Mouse (Mus musculus) heart, embryonic 13.5 days (tissue): ENCODE measurements around the gene Tmem94. TPM values are rescaled to one million over a fixed set of nuclear protein-coding genes. Genes with fewer than 3 reads are reported as not detected.

Experiments used
- ATAC-seq: fragments of 200-750 bp; cut with Nextera tagmentation; 2 replicates; pipeline ENCODE4 v1.8.0; 2017; ENCODE audit warnings: moderate TSS enrichment; ENCODE audit not compliant: insufficient number of reproducible peaks, low FRiP score, low TSS enrichment; ENCODE audit errors: extremely low read depth
- H3K27ac ChIP-seq: fragments of 300-500 bp; sonication (generic); replicated peaks from 2 replicates; pipeline ENCODE4 v1.5.1; 2015; ENCODE audit warnings: moderate library complexity, mild to moderate bottlenecking, inconsistent platforms
- H3K27me3 ChIP-seq: fragments of 300-500 bp; sonication (generic); replicated peaks from 2 replicates; pipeline ENCODE4 v1.6.1; 2015; ENCODE audit warnings: mild to moderate bottlenecking, inconsistent platforms
- H3K36me3 ChIP-seq: fragments of 300-500 bp; sonication (generic); 2 replicates; pipeline ENCODE4 v1.6.1; 2015; ENCODE audit warnings: mild to moderate bottlenecking, inconsistent platforms
- H3K4me1 ChIP-seq: fragments of 300-500 bp; sonication (generic); 2 replicates; pipeline ENCODE4 v1.6.1; 2015; ENCODE audit warnings: inconsistent platforms
- H3K4me2 ChIP-seq: fragments of 300-500 bp; sonication (generic); 2 replicates; pipeline ENCODE4 v1.6.1; 2015; ENCODE audit warnings: inconsistent platforms, mild to moderate bottlenecking, moderate library complexity
- H3K4me3 ChIP-seq: fragments of 300-500 bp; sonication (generic); 2 replicates; pipeline ENCODE4 v1.5.1; 2015; ENCODE audit warnings: moderate library complexity, mild to moderate bottlenecking, inconsistent platforms
- H3K9ac ChIP-seq: fragments of 300-500 bp; sonication (generic); 2 replicates; pipeline ENCODE4 v1.6.1; 2015; ENCODE audit warnings: inconsistent platforms, mild to moderate bottlenecking, moderate library complexity
- H3K9me3 ChIP-seq: fragments of 300-500 bp; sonication (generic); 2 replicates; pipeline ENCODE4 v1.6.1; 2016; ENCODE audit warnings: inconsistent platforms
- WGBS: fragments of 180-500 bp; shearing (Covaris S2); methylation state at CpG from one replicate; pipeline ENCODE4 v1.1.7; 2015; ENCODE audit warnings: mixed read lengths; 5-methylcytosine and 5-hydroxymethylcytosine counted together
- polyA plus RNA-seq: library from polyadenylated mRNA; unstranded; fragments of >200 nt; fragmentation: Nextera tagmentation; extraction: Ambion mirVana; gene quantifications from 2 replicates; pipeline ENCODE4 v1.2.1, GENCODE M21; 2015

Gene Tmem94
- polyA plus RNA-seq, 1 experiment from 2014 or later = 39.4 TPM

- Histone ChIP-seq H3K27ac (peak overlapping the region; percentile 96), H3K36me3 (peaks cover 59% of the 10 kb centered on the region), H3K4me3 (peak overlapping the region; percentile 93), H3K9ac (peak overlapping the region; percentile 97), H3K4me1 (peaks cover 75% of the 10 kb centered on the region), H3K9me3 (no peaks in the 10 kb centered on the region), H3K27me3 (no peaks in the 10 kb centered on the region), H3K4me2 (peak overlapping the region; percentile 92)
- no peak for ATAC-seq
- WGBS = 47% methylated on average over 8 of the region's 8 CpGs
These were observed 44.1 kb downstream of the Tmem94 start for GRCm38 (mm10) chr11:115809311-115809781.

GRCm38 (mm10) chr11:115810377-115810776, 45.1 kb downstream of the Tmem94 start:
- H3K9ac ChIP-seq = peak overlapping the region; percentile 97
- peak overlapping the region; percentile 96 for H3K27ac ChIP-seq
- peaks cover 77% of the 10 kb centered on the region for H3K4me1 ChIP-seq
- peak overlapping the region; percentile 92 for H3K4me2 ChIP-seq
- 27% methylated on average over 14 of the region's 14 CpGs for WGBS
- H3K9me3 ChIP-seq = no peaks in the 10 kb centered on the region
- no peak for ATAC-seq
- peaks cover 49% of the 10 kb centered on the region for H3K36me3 ChIP-seq
- H3K4me3 ChIP-seq = peak overlapping the region; percentile 93
- no peaks in the 10 kb centered on the region for H3K27me3 ChIP-seq

DNA sequence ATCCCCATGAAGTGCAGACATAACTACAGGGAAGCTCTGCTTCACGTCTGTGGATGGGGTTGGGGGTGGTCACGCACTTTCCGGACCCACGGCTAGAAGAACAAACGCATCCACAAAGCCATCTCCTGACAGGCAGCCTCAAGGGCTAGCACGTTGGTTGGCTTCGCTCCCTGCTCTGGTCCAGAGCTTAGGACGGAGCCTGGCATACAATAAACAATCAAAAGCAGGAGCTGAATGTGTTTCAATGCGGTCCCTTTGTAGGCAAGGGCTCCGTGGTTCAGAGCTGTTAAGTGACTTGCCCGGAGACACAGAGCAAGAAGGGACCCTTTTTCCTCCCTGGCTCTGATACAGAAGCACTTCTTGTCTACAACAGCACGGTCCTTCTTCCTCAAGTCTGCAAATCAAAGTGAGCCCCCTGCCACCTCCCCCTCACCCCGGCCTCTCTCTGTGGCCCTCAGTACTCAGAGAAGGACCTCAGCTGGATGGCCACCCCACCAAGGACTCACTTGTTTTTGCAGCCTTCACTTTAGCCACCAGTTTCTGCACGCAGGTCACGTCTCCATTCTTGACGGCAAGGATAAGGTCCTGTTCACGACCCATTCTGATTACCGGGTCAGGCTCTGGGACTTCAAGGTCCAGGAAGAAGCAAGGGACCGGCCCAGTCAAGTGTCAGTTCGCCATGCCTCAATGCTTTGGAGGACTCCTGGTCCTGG, 46.3 kb downstream of the Tmem94 start:
- Histone ChIP-seq H3K9me3 (no peaks in the 10 kb centered on the region), H3K27ac (peak overlapping the region; percentile 96), H3K27me3 (no peaks in the 10 kb centered on the region), H3K4me1 (peaks cover 81% of the 10 kb centered on the region), H3K36me3 (peaks cover 45% of the 10 kb centered on the region), H3K9ac (peak overlapping the region; percentile 97), H3K4me2 (peak overlapping the region; percentile 92), H3K4me3 (peak overlapping the region; percentile 93)
- no peak for ATAC-seq
- 62% methylated on average over 20 of the region's 20 CpGs for WGBS

DNA sequence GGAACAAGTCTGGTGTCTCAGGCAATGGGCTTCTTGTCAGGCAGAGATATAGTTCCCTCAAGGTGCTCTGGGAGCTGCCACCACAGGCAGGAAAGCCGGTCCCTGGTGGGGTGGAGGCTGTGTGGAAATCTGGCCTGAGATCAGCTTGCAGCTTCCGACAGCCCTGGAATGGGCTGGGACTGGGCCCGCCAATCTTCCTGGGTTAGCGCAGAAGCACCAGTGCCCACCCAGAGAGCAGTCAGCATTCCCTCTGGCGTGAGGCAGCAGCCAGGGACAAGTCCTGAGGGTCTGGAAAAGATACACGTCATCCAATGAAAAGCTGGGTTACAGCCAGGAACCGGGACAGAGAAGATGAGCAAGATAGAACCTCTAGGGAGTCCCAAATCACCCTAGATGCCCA, 46.9 kb downstream of the Tmem94 start:
- Histone ChIP-seq H3K4me3 (peak overlapping the region; percentile 93), H3K36me3 (peaks cover 45% of the 10 kb centered on the region), H3K4me1 (peaks cover 76% of the 10 kb centered on the region), H3K9ac (peak overlapping the region; percentile 97), H3K27me3 (no peaks in the 10 kb centered on the region), H3K4me2 (peak overlapping the region; percentile 92), H3K27ac (peak overlapping the region; percentile 96), H3K9me3 (no peaks in the 10 kb centered on the region)
- ATAC-seq = no peak
- WGBS = 15% methylated on average over 7 of the region's 7 CpGs

- WGBS = 1% methylated on average over 28 of the region's 28 CpGs
- Histone ChIP-seq H3K9ac (peak overlapping the region; percentile 97), H3K27ac (peak overlapping the region; percentile 96), H3K9me3 (no peaks in the 10 kb centered on the region), H3K4me2 (peak overlapping the region; percentile 92), H3K36me3 (peaks cover 44% of the 10 kb centered on the region), H3K4me3 (peak overlapping the region; percentile 93), H3K27me3 (no peaks in the 10 kb centered on the region), H3K4me1 (peaks cover 69% of the 10 kb centered on the region)
- ATAC-seq = no peak
These were observed 47.5 kb downstream of the Tmem94 start for GRCm38 (mm10) chr11:115812533-115813420.

GRCm38 (mm10) chr11:115813507-115814296, 48.5 kb downstream of the Tmem94 start, which contains the start of gene Caskin2:
Caskin2 (minus strand) TSS chr11:115813639.
- Histone ChIP-seq H3K9ac (peak within 1 kb of the TSS; percentile 97), H3K4me3 (peak within 1 kb of the TSS; percentile 93), H3K4me1 (peaks cover 59% of the 10 kb centered on the region), H3K4me2 (peak within 1 kb of the TSS; percentile 92), H3K36me3 (peaks cover 46% of the 10 kb centered on the region), H3K27me3 (no peaks in the 10 kb centered on the region), H3K9me3 (no peaks in the 10 kb centered on the region), H3K27ac (peak within 1 kb of the TSS; percentile 96)
- WGBS = under 1% methylated on average over 41 of the region's 44 CpGs
- peak; percentile 78 for ATAC-seq

DNA sequence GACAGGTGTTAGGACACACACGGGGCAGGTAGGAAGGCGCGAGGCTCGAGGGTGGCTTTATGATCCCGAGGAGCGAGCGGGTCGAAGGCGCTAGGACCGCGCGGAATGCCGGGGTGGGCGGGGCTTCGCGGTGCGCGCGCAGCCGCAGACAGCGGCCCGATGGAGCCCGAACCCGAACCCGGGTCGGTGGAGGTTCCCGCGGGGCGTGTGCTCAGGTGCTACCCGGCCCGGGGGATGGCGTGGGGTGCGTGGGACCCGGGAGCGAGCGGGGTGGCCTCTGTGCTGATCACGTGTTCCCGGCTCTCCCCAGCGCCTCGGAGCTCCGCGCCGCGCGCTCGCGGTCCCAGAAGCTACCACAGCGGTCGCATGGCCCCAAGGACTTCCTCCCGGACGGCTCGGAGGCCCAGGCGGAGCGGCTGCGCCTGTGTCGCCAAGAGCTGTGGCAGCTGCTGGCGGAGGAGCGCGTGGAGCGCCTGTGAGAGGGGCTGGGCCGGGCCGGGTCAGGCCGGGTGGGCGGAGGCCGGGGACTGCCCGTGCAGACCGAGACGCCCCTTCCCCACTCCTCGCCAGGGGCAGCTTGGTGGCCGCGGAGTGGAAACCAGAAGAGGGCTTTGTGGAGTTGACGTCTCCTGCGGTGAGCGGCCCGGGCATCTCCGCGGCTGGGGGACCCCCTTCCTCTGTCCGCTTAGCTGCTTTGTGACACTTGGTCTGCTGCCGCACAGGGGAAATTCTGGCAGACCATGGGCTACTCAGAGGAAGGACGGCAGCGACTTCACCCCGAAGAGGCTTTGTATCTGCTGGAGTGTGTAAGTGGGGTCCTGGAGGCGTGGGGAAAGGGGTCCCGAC, 49.6 kb downstream of the Tmem94 start, which contains the start of gene Tsen54:
Gene Tsen54 (plus strand): TSS at position 120 of the 846 bp plus-strand sequence.
- H3K36me3 ChIP-seq = peaks cover 54% of the 10 kb centered on the region
- H3K4me3 ChIP-seq = peak within 1 kb of the TSS; percentile 93
- no peaks in the 10 kb centered on the region for H3K27me3 ChIP-seq
- H3K27ac ChIP-seq = peak within 1 kb of the TSS; percentile 96
- ATAC-seq = peak; percentile 52
- no peaks in the 10 kb centered on the region for H3K9me3 ChIP-seq
- H3K4me2 ChIP-seq = peak within 1 kb of the TSS; percentile 92
- peak within 1 kb of the TSS; percentile 97 for H3K9ac ChIP-seq
- H3K4me1 ChIP-seq = peaks cover 48% of the 10 kb centered on the region
- WGBS = under 1% methylated on average over 63 of the region's 84 CpGs

DNA sequence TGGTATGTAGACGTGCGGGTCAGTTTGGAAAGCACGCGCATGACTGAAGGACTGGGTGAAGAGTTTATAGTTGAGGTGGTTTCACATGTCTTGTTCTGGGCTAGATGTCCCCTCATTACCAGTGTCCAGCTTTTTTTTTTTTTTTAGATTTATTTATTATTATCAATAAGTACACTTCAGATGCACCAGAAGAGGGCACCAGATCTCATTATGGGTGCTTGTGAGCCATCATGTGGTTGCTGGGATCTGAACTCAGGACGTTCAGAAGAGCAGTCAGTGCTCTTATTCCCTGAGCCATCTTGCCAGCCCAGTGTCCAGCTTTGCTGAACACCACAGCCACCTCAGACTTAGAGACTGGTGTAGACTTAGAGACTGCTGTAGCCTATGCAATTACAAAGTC, 52.1 kb downstream of the Tmem94 start:
- peaks cover 23% of the 10 kb centered on the region for H3K4me1 ChIP-seq
- peaks cover 59% of the 10 kb centered on the region for H3K36me3 ChIP-seq
- 89% methylated on average over 5 of the region's 5 CpGs for WGBS
- no peaks in the 10 kb centered on the region for H3K27me3 ChIP-seq
- H3K4me2 ChIP-seq = no peak overlapping the region
- H3K27ac ChIP-seq = no peak overlapping the region
- no peak overlapping the region for H3K9ac ChIP-seq
- no peaks in the 10 kb centered on the region for H3K9me3 ChIP-seq
- no peak overlapping the region for H3K4me3 ChIP-seq
- ATAC-seq = no peak

GRCm38 (mm10) chr11:115819915-115820623, 54.8 kb downstream of the Tmem94 start:
- H3K4me1 ChIP-seq = peaks cover 25% of the 10 kb centered on the region
- 83% methylated on average over 16 of the region's 16 CpGs for WGBS
- no peak overlapping the region for H3K4me2 ChIP-seq
- ATAC-seq = no peak
- H3K36me3 ChIP-seq = peaks cover 67% of the 10 kb centered on the region
- H3K27ac ChIP-seq = no peak overlapping the region
- no peak overlapping the region for H3K9ac ChIP-seq
- H3K9me3 ChIP-seq = no peaks in the 10 kb centered on the region
- H3K4me3 ChIP-seq = no peak overlapping the region
- H3K27me3 ChIP-seq = no peaks in the 10 kb centered on the region

- peaks cover 23% of the 10 kb centered on the region for H3K4me1 ChIP-seq
- H3K4me3 ChIP-seq = no peak overlapping the region
- no peak overlapping the region for H3K9ac ChIP-seq
- H3K27me3 ChIP-seq = 0 out of 2 replicates have a peak, but pooled peaks cover 3% of the 10 kb centered on the region
- no peaks in the 10 kb centered on the region for H3K9me3 ChIP-seq
- no peak overlapping the region for H3K4me2 ChIP-seq
- H3K27ac ChIP-seq = no peak overlapping the region
- WGBS = 64% methylated on average over 4 of the region's 4 CpGs
- no peak for ATAC-seq
- H3K36me3 ChIP-seq = peaks cover 66% of the 10 kb centered on the region
These were observed 55.8 kb downstream of the Tmem94 start for GRCm38 (mm10) chr11:115821001-115821400.
